Mouse (Mus musculus): Measurements from ENCODE around the gene Trpm6. TPM values are rescaled to one million over a fixed set of nuclear protein-coding genes. Genes with fewer than 3 reads are reported as not detected.

Trpm6 gene
- total and polyA plus RNA-seq, 3 experiments, result 0.05 to 0.16 (median 0.14) TPM

DNA sequence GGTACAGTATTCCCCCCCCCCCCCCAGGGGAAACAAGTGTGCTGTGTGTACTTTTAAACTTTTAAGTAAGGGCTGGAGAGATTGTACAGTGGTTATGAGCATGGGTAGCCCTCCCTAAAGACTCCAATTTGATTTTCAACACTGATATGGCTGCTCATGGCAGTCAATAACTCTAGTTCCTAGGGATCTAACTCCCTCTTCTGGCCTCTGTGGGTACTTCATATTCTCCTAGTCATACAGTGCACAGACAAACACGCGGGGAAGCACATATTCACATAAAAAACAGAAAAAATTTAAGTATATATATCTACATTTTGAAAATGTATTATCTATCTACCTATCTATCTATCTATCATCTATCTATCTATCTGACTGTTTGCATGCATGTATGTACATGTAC, 67.6 kb downstream of the Trpm6 start:
- H3K4me1 ChIP-seq (ENCODE audit: control insufficient read depth, insufficient read depth, low read length), result no peaks in the 10 kb centered on the region
- H3K9ac ChIP-seq (ENCODE audit: low read depth, low read length), result no peak overlapping the region
- DNase-seq, result no peak
- 80% methylated on average over 2 of the region's 2 CpGs for WGBS
- H3K27me3 ChIP-seq (ENCODE audit: control insufficient read depth, insufficient read depth, low read length), result no peaks in the 10 kb centered on the region
- no peaks in the 10 kb centered on the region for H3K79me2 ChIP-seq (replicated peaks; ENCODE audit: control insufficient read depth, insufficient read depth, low read length)
- no peak overlapping the region for H3K27ac ChIP-seq
- no peaks in the 10 kb centered on the region for H3K36me3 ChIP-seq (ENCODE audit: control insufficient read depth, insufficient read depth, low read length)
- intact Hi-C loops (cut with DNase I), result no loop called here
- no peak for TF ChIP-seq EP300 (IDR thresholded peaks at IDR 0.05; ENCODE audit: insufficient read depth, low read depth, low read length)
- TF ChIP-seq CTCF (IDR thresholded peaks at IDR 0.05), result no peak
- no peak for TF ChIP-seq POLR2A (IDR thresholded peaks at IDR 0.05; ENCODE audit: insufficient read depth, low read depth, low read length)
- H3K4me3 ChIP-seq, result no peak overlapping the region

DNA sequence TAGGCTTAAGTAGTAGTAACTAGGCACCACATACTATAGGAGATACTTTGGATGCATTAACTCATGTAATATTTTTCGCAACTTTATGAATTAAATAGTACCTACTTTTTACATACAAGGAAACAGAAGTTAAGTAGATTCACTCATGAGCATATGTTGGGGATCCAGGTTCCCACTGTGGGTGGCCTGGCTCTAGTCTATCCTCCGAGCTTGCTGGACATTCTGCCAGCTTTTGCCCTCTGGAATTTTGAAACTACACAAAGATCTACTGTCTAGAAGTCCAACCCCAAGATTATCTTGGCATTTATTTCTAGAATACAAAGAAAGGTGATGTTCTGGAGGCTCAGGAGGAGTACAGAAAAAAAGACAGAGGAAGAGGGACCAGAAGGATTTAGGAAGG, 78.8 kb downstream of the Trpm6 start:
- Histone ChIP-seq H3K9ac (ENCODE audit: low read depth, low read length) (no peak overlapping the region), H3K27me3 (ENCODE audit: control insufficient read depth, insufficient read depth, low read length) (no peaks in the 10 kb centered on the region), H3K79me2 (replicated peaks; ENCODE audit: control insufficient read depth, insufficient read depth, low read length) (no peaks in the 10 kb centered on the region), H3K27ac (no peak overlapping the region), H3K4me3 (no peak overlapping the region), H3K4me1 (ENCODE audit: control insufficient read depth, insufficient read depth, low read length) (no peaks in the 10 kb centered on the region), H3K36me3 (ENCODE audit: control insufficient read depth, insufficient read depth, low read length) (no peaks in the 10 kb centered on the region)
- TF ChIP-seq POLR2A (IDR thresholded peaks at IDR 0.05; ENCODE audit: insufficient read depth, low read depth, low read length), result no peak
- TF ChIP-seq CTCF (IDR thresholded peaks at IDR 0.05), result no peak
- no peak for TF ChIP-seq EP300 (IDR thresholded peaks at IDR 0.05; ENCODE audit: insufficient read depth, low read depth, low read length)
- intact Hi-C loops (cut with DNase I), result no loop called here
- DNase-seq, result no peak
- 68% methylated on average over 2 of the region's 2 CpGs for WGBS

DNA sequence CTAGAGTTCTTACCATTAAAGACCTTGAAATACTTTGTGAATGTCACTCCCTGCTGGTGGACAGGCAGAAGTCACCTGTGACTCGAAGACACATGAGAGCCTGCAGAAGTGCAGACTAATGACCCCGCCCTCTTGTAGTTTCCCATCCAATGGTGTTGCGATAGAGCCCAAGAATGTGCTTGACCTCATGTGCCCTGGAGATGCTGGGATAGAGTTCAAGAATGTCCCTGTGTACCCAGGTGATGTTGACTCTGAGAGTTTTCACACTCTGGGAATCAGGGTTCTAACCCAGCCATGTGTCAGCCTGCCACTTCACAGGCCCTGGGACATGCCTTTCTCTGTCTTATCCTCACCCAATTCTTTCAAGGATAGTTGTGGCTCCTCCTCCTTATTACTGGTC, 81.4 kb downstream of the Trpm6 start:
- H3K4me3 ChIP-seq, result no peak overlapping the region
- WGBS, result 69% methylated on average over 3 of the region's 3 CpGs
- no peaks in the 10 kb centered on the region for H3K27me3 ChIP-seq (ENCODE audit: control insufficient read depth, insufficient read depth, low read length)
- TF ChIP-seq CTCF (IDR thresholded peaks at IDR 0.05) (no peak), EP300 (IDR thresholded peaks at IDR 0.05; ENCODE audit: insufficient read depth, low read depth, low read length) (no peak), POLR2A (IDR thresholded peaks at IDR 0.05; ENCODE audit: insufficient read depth, low read depth, low read length) (no peak)
- H3K27ac ChIP-seq, result no peak overlapping the region
- H3K36me3 ChIP-seq (ENCODE audit: control insufficient read depth, insufficient read depth, low read length), result no peaks in the 10 kb centered on the region
- H3K9ac ChIP-seq (ENCODE audit: low read depth, low read length), result no peak overlapping the region
- H3K79me2 ChIP-seq (replicated peaks; ENCODE audit: control insufficient read depth, insufficient read depth, low read length), result no peaks in the 10 kb centered on the region
- intact Hi-C loops (cut with DNase I), result loop anchor here (10.0 kb wide), 1 partner anchor 116 kb away; the partner anchor contains the start of gene D030056L22Rik
- DNase-seq, result no peak
- H3K4me1 ChIP-seq (ENCODE audit: control insufficient read depth, insufficient read depth, low read length), result no peaks in the 10 kb centered on the region

DNA sequence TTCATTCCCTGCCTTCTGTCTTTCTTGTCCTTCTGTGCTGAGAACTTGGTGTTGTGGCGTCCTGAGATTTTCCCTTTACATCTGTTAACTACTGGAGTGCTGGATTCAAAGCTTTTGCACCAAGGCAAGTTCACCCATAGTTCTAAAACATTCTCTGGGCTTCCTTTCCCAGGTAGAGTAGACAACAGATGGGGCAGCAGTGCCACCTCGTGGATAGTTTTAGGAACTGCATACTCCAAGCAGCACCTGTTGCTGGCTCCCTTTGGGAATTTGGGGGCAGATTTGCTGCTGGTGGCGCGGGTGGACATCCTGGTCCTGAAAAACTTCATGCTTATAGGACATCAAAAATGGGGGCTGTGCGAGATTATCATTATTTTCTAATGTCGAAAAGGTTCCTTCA, 85.2 kb downstream of the Trpm6 start:
- Histone ChIP-seq H3K27ac (no peak overlapping the region), H3K4me3 (no peak overlapping the region), H3K27me3 (ENCODE audit: control insufficient read depth, insufficient read depth, low read length) (no peaks in the 10 kb centered on the region), H3K79me2 (replicated peaks; ENCODE audit: control insufficient read depth, insufficient read depth, low read length) (no peaks in the 10 kb centered on the region), H3K4me1 (ENCODE audit: control insufficient read depth, insufficient read depth, low read length) (no peaks in the 10 kb centered on the region), H3K9ac (ENCODE audit: low read depth, low read length) (no peak overlapping the region), H3K36me3 (ENCODE audit: control insufficient read depth, insufficient read depth, low read length) (no peaks in the 10 kb centered on the region)
- intact Hi-C loops (cut with DNase I), result loop anchor here (2.0 to 10.0 kb wide), 3 partner anchors 120 to 196 kb away; partner anchors contain the start of gene D030056L22Rik
- 3% methylated on average over 6 of the region's 6 CpGs for WGBS
- peak; percentile 30 to 45 for DNase-seq
- TF ChIP-seq POLR2A (IDR thresholded peaks at IDR 0.05; ENCODE audit: insufficient read depth, low read depth, low read length) (no peak), CTCF (IDR thresholded peaks at IDR 0.05) (peak; percentile 93; the same call in 1 of the 2 replicates)

DNA sequence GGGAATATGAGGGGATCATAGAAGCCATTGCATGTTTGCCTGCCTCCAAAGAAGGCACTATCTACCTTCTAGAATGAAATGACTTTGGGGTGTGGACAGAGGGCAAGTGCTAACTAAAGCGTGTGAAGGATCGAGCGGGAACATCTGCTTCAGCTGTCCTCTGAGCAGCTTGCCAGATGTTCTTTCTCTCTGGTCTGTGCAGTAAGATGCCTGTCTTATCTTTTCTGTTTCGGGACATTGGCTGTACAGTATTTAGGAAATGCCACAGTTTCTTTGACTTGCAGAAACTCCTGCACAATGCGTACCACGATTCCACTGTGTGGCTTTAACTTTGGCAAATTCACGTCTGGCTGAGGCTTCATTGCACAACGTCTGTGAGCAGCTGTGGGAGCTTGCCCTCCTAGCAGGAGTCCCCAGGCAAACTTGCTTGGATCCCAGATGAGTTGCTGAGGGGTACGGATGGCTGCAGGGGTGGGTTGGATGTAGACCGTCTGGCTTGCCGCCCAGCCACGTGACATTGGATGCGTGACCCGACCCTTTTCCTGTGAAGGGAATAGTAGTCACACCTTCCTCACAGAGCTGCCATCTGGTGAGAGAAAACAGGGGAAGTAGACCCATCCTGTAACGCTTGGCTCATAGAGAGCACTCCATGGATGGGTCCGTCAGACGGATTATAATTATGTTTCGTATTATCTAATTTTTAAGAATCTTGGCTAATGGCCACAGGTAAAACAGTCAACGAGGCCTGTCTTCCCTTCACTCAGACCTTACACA, 92.2 kb downstream of the Trpm6 start:
- WGBS, result 52% methylated on average over 19 of the region's 19 CpGs
- no peaks in the 10 kb centered on the region for H3K79me2 ChIP-seq (replicated peaks; ENCODE audit: control insufficient read depth, insufficient read depth, low read length)
- H3K4me1 ChIP-seq (ENCODE audit: control insufficient read depth, insufficient read depth, low read length), result no peaks in the 10 kb centered on the region
- DNase-seq, result no peak
- no peak overlapping the region for H3K27ac ChIP-seq
- intact Hi-C loops (cut with DNase I), result no loop called here
- H3K9ac ChIP-seq (ENCODE audit: low read depth, low read length), result no peak overlapping the region
- no peaks in the 10 kb centered on the region for H3K27me3 ChIP-seq (ENCODE audit: control insufficient read depth, insufficient read depth, low read length)
- H3K36me3 ChIP-seq (ENCODE audit: control insufficient read depth, insufficient read depth, low read length), result no peaks in the 10 kb centered on the region
- H3K4me3 ChIP-seq, result no peak overlapping the region
- TF ChIP-seq CTCF (IDR thresholded peaks at IDR 0.05), result no peak
- TF ChIP-seq EP300 (IDR thresholded peaks at IDR 0.05; ENCODE audit: insufficient read depth, low read depth, low read length), result no peak
- TF ChIP-seq POLR2A (IDR thresholded peaks at IDR 0.05; ENCODE audit: insufficient read depth, low read depth, low read length), result no peak

DNA sequence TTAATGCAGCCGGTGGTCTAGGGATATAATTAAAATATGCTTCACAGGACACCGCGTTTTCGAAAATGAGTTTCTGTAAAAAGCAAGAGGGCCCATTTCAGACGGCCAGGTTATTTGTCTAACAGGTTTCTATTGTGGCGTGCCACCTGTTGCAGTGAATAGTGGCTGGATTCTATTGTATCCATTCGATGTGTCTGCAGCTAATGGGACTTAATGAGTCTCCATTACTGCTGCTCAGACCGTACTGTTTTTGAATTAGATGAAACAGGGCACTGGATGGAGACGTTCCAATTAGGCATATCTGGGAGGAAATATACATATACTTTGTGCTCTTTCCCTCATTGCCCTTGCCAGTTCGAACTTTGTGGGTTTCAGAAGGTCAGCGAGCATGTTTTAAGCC, 92.8 kb downstream of the Trpm6 start:
- intact Hi-C loops (cut with DNase I), result no loop called here
- Histone ChIP-seq H3K4me3 (no peak overlapping the region), H3K9ac (ENCODE audit: low read depth, low read length) (no peak overlapping the region), H3K4me1 (ENCODE audit: control insufficient read depth, insufficient read depth, low read length) (no peaks in the 10 kb centered on the region), H3K27me3 (ENCODE audit: control insufficient read depth, insufficient read depth, low read length) (no peaks in the 10 kb centered on the region), H3K27ac (no peak overlapping the region), H3K79me2 (replicated peaks; ENCODE audit: control insufficient read depth, insufficient read depth, low read length) (no peaks in the 10 kb centered on the region), H3K36me3 (ENCODE audit: control insufficient read depth, insufficient read depth, low read length) (no peaks in the 10 kb centered on the region)
- TF ChIP-seq EP300 (IDR thresholded peaks at IDR 0.05; ENCODE audit: insufficient read depth, low read depth, low read length) (no peak), CTCF (IDR thresholded peaks at IDR 0.05) (no peak), POLR2A (IDR thresholded peaks at IDR 0.05; ENCODE audit: insufficient read depth, low read depth, low read length) (no peak)
- WGBS, result 86% methylated on average over 11 of the region's 11 CpGs
- DNase-seq, result no peak

Data from heart, adult 2 months (tissue).